Mouse (Mus musculus): ENCODE measurements around the gene Mllt10. TPM values are rescaled to one million over a fixed set of nuclear protein-coding genes. Genes with fewer than 3 reads are reported as not detected.

Mllt10 gene
- polyA plus RNA-seq, 2 experiments, result 14.4 to 16.4 TPM

- no peaks in the 10 kb centered on the region for H3K36me3 ChIP-seq (replicated peaks; ENCODE audit: control insufficient read depth, insufficient read depth, low read depth)
These were observed 4.5 kb upstream of the Mllt10 start for GRCm38 (mm10) chr2:18050541-18050985.

GRCm38 (mm10) chr2:18051026-18051830 lies 3.8 kb upstream of the Mllt10 start:
- H3K9me3 ChIP-seq (ENCODE audit: control insufficient read depth, low read length), result no peaks in the 10 kb centered on the region
- H3K36me3 ChIP-seq (replicated peaks; ENCODE audit: control insufficient read depth, insufficient read depth, low read depth), result no peaks in the 10 kb centered on the region
- ATAC-seq (ENCODE audit: insufficient read depth) (no peak), DNase-seq (ENCODE audit: low read depth in 3 of 3, low spot score in 3 of 3) (no peak)
- WGBS (ENCODE audit: insufficient replicate concordance), result 43% methylated on average over 11 of the region's 11 CpGs
- no peak overlapping the region for H3K27ac ChIP-seq
- TF ChIP-seq EP300 (IDR thresholded peaks at IDR 0.05; ENCODE audit: low read depth), result no peak
- no peak for TF ChIP-seq CTCF (IDR thresholded peaks at IDR 0.05; ENCODE audit: low read depth)
- peaks cover 5 to 10% of the 10 kb centered on the region in 2 experiments for H3K4me1 ChIP-seq (replicated peaks; ENCODE audit: control insufficient read depth in 2 of 2, insufficient read depth in 2 of 2, low read length in 1 of 2)
- no peak overlapping the region for H3K9ac ChIP-seq (replicated peaks)
- peak overlapping the region; percentile 70 for H3K4me2 ChIP-seq (ENCODE audit: low read depth)
- H3K27me3 ChIP-seq (ENCODE audit: control insufficient read depth, insufficient read depth, low read length), result peaks cover 59% of the 10 kb centered on the region
- H3K4me3 ChIP-seq (ENCODE audit: insufficient read depth in 1 of 2, low read depth in 2 of 2, low read length in 2 of 2), result no peak overlapping the region

More at GRCm38 (mm10) chr2:18050541-18050985, 4.5 kb upstream of the Mllt10 start:
- Histone ChIP-seq H3K4me1 (replicated peaks; ENCODE audit: control insufficient read depth in 2 of 2, insufficient read depth in 2 of 2, low read length in 1 of 2) (peaks cover 5 to 10% of the 10 kb centered on the region in 2 experiments), H3K9me3 (ENCODE audit: control insufficient read depth, low read length) (no peaks in the 10 kb centered on the region), H3K4me3 (ENCODE audit: insufficient read depth in 1 of 2, low read depth in 2 of 2, low read length in 2 of 2) (peak overlapping the region in 1 of 2 experiments; percentile 16; a peak in 1 of 4 replicates), H3K9ac (replicated peaks) (peak overlapping the region; percentile 13), H3K4me2 (ENCODE audit: low read depth) (peak overlapping the region; percentile 70), H3K27ac (no peak overlapping the region), H3K27me3 (ENCODE audit: control insufficient read depth, insufficient read depth, low read length) (peaks cover 66% of the 10 kb centered on the region)
- DNase-seq (ENCODE audit: low read depth in 3 of 3, low spot score in 3 of 3) (no peak), ATAC-seq (ENCODE audit: insufficient read depth) (no peak)
- WGBS (ENCODE audit: insufficient replicate concordance), result 14% methylated on average over 10 of the region's 10 CpGs
- TF ChIP-seq EP300 (IDR thresholded peaks at IDR 0.05; ENCODE audit: low read depth) (no peak), CTCF (IDR thresholded peaks at IDR 0.05; ENCODE audit: low read depth) (no peak)

- Histone ChIP-seq H3K27me3 (ENCODE audit: control insufficient read depth, insufficient read depth, low read length) (peaks cover 53% of the 10 kb centered on the region), H3K4me2 (ENCODE audit: low read depth) (no peak overlapping the region), H3K36me3 (replicated peaks; ENCODE audit: control insufficient read depth, insufficient read depth, low read depth) (no peaks in the 10 kb centered on the region), H3K4me1 (replicated peaks; ENCODE audit: control insufficient read depth in 2 of 2, insufficient read depth in 2 of 2, low read length in 1 of 2) (peaks cover 5 to 10% of the 10 kb centered on the region in 2 experiments), H3K27ac (no peak overlapping the region), H3K9me3 (ENCODE audit: control insufficient read depth, low read length) (no peaks in the 10 kb centered on the region), H3K4me3 (ENCODE audit: insufficient read depth in 1 of 2, low read depth in 2 of 2, low read length in 2 of 2) (no peak overlapping the region), H3K9ac (replicated peaks) (no peak overlapping the region)
- 73% methylated on average over 3 of the region's 3 CpGs for WGBS (ENCODE audit: insufficient replicate concordance)
- DNase-seq (ENCODE audit: low read depth in 3 of 3, low spot score in 3 of 3) (no peak), ATAC-seq (ENCODE audit: insufficient read depth) (no peak)
- no peak for TF ChIP-seq CTCF (IDR thresholded peaks at IDR 0.05; ENCODE audit: low read depth)
- no peak for TF ChIP-seq EP300 (IDR thresholded peaks at IDR 0.05; ENCODE audit: low read depth)
These were observed 3.2 kb upstream of the Mllt10 start for GRCm38 (mm10) chr2:18051831-18052170.

- H3K4me2 ChIP-seq (ENCODE audit: low read depth), result no peak overlapping the region
- H3K4me1 ChIP-seq (replicated peaks; ENCODE audit: control insufficient read depth in 2 of 2, insufficient read depth in 2 of 2, low read length in 1 of 2), result peaks cover 5 to 10% of the 10 kb centered on the region in 2 experiments
- no peaks in the 10 kb centered on the region for H3K36me3 ChIP-seq (replicated peaks; ENCODE audit: control insufficient read depth, insufficient read depth, low read depth)
- no peak for DNase-seq (ENCODE audit: low read depth in 3 of 3, low spot score in 3 of 3)
- TF ChIP-seq CTCF (IDR thresholded peaks at IDR 0.05; ENCODE audit: low read depth) (no peak), EP300 (IDR thresholded peaks at IDR 0.05; ENCODE audit: low read depth) (no peak)
- WGBS (ENCODE audit: insufficient replicate concordance), result 74% methylated on average over 3 of the region's 3 CpGs
- no peak overlapping the region for H3K4me3 ChIP-seq (ENCODE audit: insufficient read depth in 1 of 2, low read depth in 2 of 2, low read length in 2 of 2)
- no peak for ATAC-seq (ENCODE audit: insufficient read depth)
- no peak overlapping the region for H3K27ac ChIP-seq
- peaks cover 46% of the 10 kb centered on the region for H3K27me3 ChIP-seq (ENCODE audit: control insufficient read depth, insufficient read depth, low read length)
- no peaks in the 10 kb centered on the region for H3K9me3 ChIP-seq (ENCODE audit: control insufficient read depth, low read length)
- no peak overlapping the region for H3K9ac ChIP-seq (replicated peaks)
These were observed 2.5 kb upstream of the Mllt10 start for GRCm38 (mm10) chr2:18052581-18052980.

- H3K27ac ChIP-seq, result no peak overlapping the region
- peaks cover 38% of the 10 kb centered on the region for H3K27me3 ChIP-seq (ENCODE audit: control insufficient read depth, insufficient read depth, low read length)
- H3K4me2 ChIP-seq (ENCODE audit: low read depth), result no peak overlapping the region
- ATAC-seq (ENCODE audit: insufficient read depth) (no peak), DNase-seq (ENCODE audit: low read depth in 3 of 3, low spot score in 3 of 3) (no peak)
- 49% methylated on average over 1 of the region's 1 CpGs for WGBS (ENCODE audit: insufficient replicate concordance)
- H3K9ac ChIP-seq (replicated peaks), result no peak overlapping the region
- no peaks in the 10 kb centered on the region for H3K9me3 ChIP-seq (ENCODE audit: control insufficient read depth, low read length)
- H3K4me1 ChIP-seq (replicated peaks; ENCODE audit: control insufficient read depth in 2 of 2, insufficient read depth in 2 of 2, low read length in 1 of 2), result peaks cover 5 to 12% of the 10 kb centered on the region in 2 experiments
- no peak overlapping the region for H3K4me3 ChIP-seq (ENCODE audit: insufficient read depth in 1 of 2, low read depth in 2 of 2, low read length in 2 of 2)
- H3K36me3 ChIP-seq (replicated peaks; ENCODE audit: control insufficient read depth, insufficient read depth, low read depth), result no peaks in the 10 kb centered on the region
- TF ChIP-seq CTCF (IDR thresholded peaks at IDR 0.05; ENCODE audit: low read depth), result no peak
- TF ChIP-seq EP300 (IDR thresholded peaks at IDR 0.05; ENCODE audit: low read depth), result no peak
These were observed 1.6 kb upstream of the Mllt10 start for GRCm38 (mm10) chr2:18053243-18053950.

Data from liver, embryonic 14.5 days (tissue).